Mouse (Mus musculus): ENCODE measurements around the gene Plekhm3.

DNA sequence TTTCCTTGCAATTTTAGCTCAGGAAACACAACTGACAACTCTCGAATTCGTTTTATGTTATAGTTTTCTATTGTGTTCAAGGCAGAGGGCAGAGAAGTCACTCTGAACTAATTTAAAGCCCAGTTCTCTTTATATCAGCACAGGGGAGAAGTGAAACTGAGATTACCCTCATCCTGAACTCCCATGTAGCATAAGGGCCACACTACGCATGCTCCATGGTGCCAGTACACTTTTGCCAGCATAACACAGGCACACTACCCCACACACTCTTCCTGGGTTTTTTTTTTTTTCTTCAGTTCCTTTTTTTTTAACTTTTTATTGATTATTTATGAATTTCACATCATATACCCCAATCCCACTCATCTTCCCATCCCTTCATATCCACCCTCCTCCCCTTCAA is 28.1 kb downstream of the Plekhm3 start:
- TF ChIP-seq GATA1 (IDR thresholded peaks at IDR 0.05; ENCODE audit: borderline replicate concordance, low read length) (no peak), FLI1 (IDR thresholded peaks at IDR 0.05; ENCODE audit: low read length) (no peak)
